Mouse (Mus musculus): ENCODE results near the gene Dscaml1. TPM values are rescaled to one million over a fixed set of nuclear protein-coding genes. Genes with fewer than 3 reads are reported as not detected.

Dscaml1 gene
- total RNA-seq, 1 experiment: 1.3 TPM

DNA sequence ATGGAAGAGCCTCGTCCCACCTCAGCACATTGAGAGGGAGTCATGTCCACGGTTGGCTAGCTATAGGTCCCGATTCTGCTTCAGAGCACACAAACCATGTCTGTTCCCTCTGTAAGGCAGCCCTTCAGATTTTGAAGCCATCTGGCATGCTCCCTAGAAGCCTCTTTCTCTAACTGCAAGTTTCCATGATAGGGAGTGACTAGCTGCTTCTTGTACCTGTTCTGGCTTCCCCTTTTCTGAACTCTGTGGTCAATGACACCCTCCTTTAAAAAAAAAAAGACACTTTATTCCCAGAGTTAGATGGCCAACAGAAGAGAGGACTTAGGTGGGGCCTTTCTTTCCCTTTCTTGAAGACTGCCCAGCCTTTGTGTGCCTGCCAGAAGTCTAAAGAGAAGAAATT, 130.5 kb downstream of the Dscaml1 start:
- TF ChIP-seq CHD2 (IDR thresholded peaks at IDR 0.05; ENCODE audit: low read depth, low read length) (no peak), MAFK (IDR thresholded peaks at IDR 0.05; ENCODE audit: insufficient read depth, low read depth, low read length) (no peak), HCFC1 (IDR thresholded peaks at IDR 0.05; ENCODE audit: borderline replicate concordance, insufficient read depth, low read length) (no peak), ZNF384 (IDR thresholded peaks at IDR 0.05; ENCODE audit: low read depth, low read length) (no peak), ZC3H11A (IDR thresholded peaks at IDR 0.05; ENCODE audit: borderline replicate concordance, low read depth, low read length) (no peak)

GRCm38 (mm10) chr9:45560987-45561386, 134.6 kb downstream of the Dscaml1 start:
- in situ Hi-C loops (cut with MboI; ENCODE audit: low sequenced_read_pairs in 2 of 2, unreplicated experiment in 2 of 2): no loop called here
- no peaks in the 10 kb centered on the region for H3K4me1 ChIP-seq (ENCODE audit: control insufficient read depth in 2 of 2, insufficient read depth in 2 of 2, low read length in 2 of 2, poor library complexity in 1 of 2)
- no peak overlapping the region for H3K9ac ChIP-seq (ENCODE audit: insufficient read depth, low read depth, low read length, poor library complexity, severe bottlenecking)
- no peak overlapping the region for H3K27ac ChIP-seq (ENCODE audit: insufficient read depth, low read depth, low read length, poor library complexity, severe bottlenecking)
- DNase-seq (ENCODE audit: low read depth, low spot score): no peak
- H3K36me3 ChIP-seq (ENCODE audit: control insufficient read depth, insufficient read depth, low read length, poor library complexity, severe bottlenecking): no peaks in the 10 kb centered on the region
- no peaks in the 10 kb centered on the region for H3K9me3 ChIP-seq (ENCODE audit: control insufficient read depth, insufficient read depth, low read depth, low read length)
- H3K4me3 ChIP-seq (ENCODE audit: insufficient read depth in 1 of 2, low read depth in 1 of 2, low read length in 2 of 2, poor library complexity in 1 of 2, severe bottlenecking in 1 of 2): no peak overlapping the region
- TF ChIP-seq CHD2 (IDR thresholded peaks at IDR 0.05; ENCODE audit: low read depth, low read length) (no peak), ZNF384 (IDR thresholded peaks at IDR 0.05; ENCODE audit: low read depth, low read length) (no peak)

More for the DNA sequence above, 130.5 kb downstream of the Dscaml1 start:
- in situ Hi-C loops (cut with MboI; ENCODE audit: low sequenced_read_pairs in 2 of 2, unreplicated experiment in 2 of 2): no loop called here
- Histone ChIP-seq H3K4me1 (ENCODE audit: control insufficient read depth in 2 of 2, insufficient read depth in 2 of 2, low read length in 2 of 2, poor library complexity in 1 of 2) (no peaks in the 10 kb centered on the region), H3K9ac (ENCODE audit: insufficient read depth, low read depth, low read length, poor library complexity, severe bottlenecking) (no peak overlapping the region), H3K36me3 (ENCODE audit: control insufficient read depth, insufficient read depth, low read length, poor library complexity, severe bottlenecking) (no peaks in the 10 kb centered on the region), H3K4me3 (ENCODE audit: insufficient read depth in 1 of 2, low read depth in 1 of 2, low read length in 2 of 2, poor library complexity in 1 of 2, severe bottlenecking in 1 of 2) (no peak overlapping the region), H3K27ac (ENCODE audit: insufficient read depth, low read depth, low read length, poor library complexity, severe bottlenecking) (no peak overlapping the region), H3K9me3 (ENCODE audit: control insufficient read depth, insufficient read depth, low read depth, low read length) (no peaks in the 10 kb centered on the region)
- no peak for DNase-seq (ENCODE audit: low read depth, low spot score)

- in situ Hi-C loops (cut with MboI; ENCODE audit: low sequenced_read_pairs in 2 of 2, unreplicated experiment in 2 of 2): no loop called here
- no peak overlapping the region for H3K27ac ChIP-seq (ENCODE audit: insufficient read depth, low read depth, low read length, poor library complexity, severe bottlenecking)
- no peak overlapping the region for H3K4me3 ChIP-seq (ENCODE audit: insufficient read depth in 1 of 2, low read depth in 1 of 2, low read length in 2 of 2, poor library complexity in 1 of 2, severe bottlenecking in 1 of 2)
- no peak overlapping the region for H3K9ac ChIP-seq (ENCODE audit: insufficient read depth, low read depth, low read length, poor library complexity, severe bottlenecking)
- TF ChIP-seq ZNF384 (IDR thresholded peaks at IDR 0.05; ENCODE audit: low read depth, low read length) (no peak), ZC3H11A (IDR thresholded peaks at IDR 0.05; ENCODE audit: borderline replicate concordance, low read depth, low read length) (no peak), CHD2 (IDR thresholded peaks at IDR 0.05; ENCODE audit: low read depth, low read length) (no peak), MAFK (IDR thresholded peaks at IDR 0.05; ENCODE audit: insufficient read depth, low read depth, low read length) (no peak), HCFC1 (IDR thresholded peaks at IDR 0.05; ENCODE audit: borderline replicate concordance, insufficient read depth, low read length) (no peak)
- no peak for DNase-seq (ENCODE audit: low read depth, low spot score)
- H3K9me3 ChIP-seq (ENCODE audit: control insufficient read depth, insufficient read depth, low read depth, low read length): no peaks in the 10 kb centered on the region
- H3K36me3 ChIP-seq (ENCODE audit: control insufficient read depth, insufficient read depth, low read length, poor library complexity, severe bottlenecking): no peaks in the 10 kb centered on the region
- no peaks in the 10 kb centered on the region for H3K4me1 ChIP-seq (ENCODE audit: control insufficient read depth in 2 of 2, insufficient read depth in 2 of 2, low read length in 2 of 2, poor library complexity in 1 of 2)
Observed at GRCm38 (mm10) chr9:45566843-45567578, 140.6 kb downstream of the Dscaml1 start.

DNA sequence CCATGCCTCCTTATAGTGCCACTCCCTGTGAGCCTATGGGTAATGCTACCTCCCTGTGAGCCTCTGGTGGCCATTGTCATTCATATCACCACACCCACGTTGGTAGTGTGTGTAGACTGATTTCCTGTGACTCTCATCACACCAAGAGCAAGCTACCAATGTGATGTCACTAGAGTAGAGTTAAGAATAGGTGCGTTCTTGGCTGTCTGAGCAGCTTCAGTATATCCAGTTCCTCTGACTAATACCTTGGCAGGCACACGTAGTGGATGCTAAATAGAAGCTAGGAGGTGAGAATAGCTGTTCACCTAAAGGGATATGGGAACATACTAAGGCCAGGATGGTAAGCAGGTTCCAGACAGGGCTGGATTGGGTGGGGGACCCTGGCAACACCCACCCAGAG, 143.3 kb downstream of the Dscaml1 start:
- no peaks in the 10 kb centered on the region for H3K36me3 ChIP-seq (ENCODE audit: control insufficient read depth, insufficient read depth, low read length, poor library complexity, severe bottlenecking)
- H3K4me1 ChIP-seq (ENCODE audit: control insufficient read depth in 2 of 2, insufficient read depth in 2 of 2, low read length in 2 of 2, poor library complexity in 1 of 2): no peaks in the 10 kb centered on the region
- TF ChIP-seq CHD2 (IDR thresholded peaks at IDR 0.05; ENCODE audit: low read depth, low read length): no peak
- H3K4me3 ChIP-seq (ENCODE audit: insufficient read depth in 1 of 2, low read depth in 1 of 2, low read length in 2 of 2, poor library complexity in 1 of 2, severe bottlenecking in 1 of 2): no peak overlapping the region
- no peak overlapping the region for H3K27ac ChIP-seq (ENCODE audit: insufficient read depth, low read depth, low read length, poor library complexity, severe bottlenecking)
- no peak for DNase-seq (ENCODE audit: low read depth, low spot score)
- in situ Hi-C loops (cut with MboI; ENCODE audit: low sequenced_read_pairs in 2 of 2, unreplicated experiment in 2 of 2): no loop called here
- no peak overlapping the region for H3K9ac ChIP-seq (ENCODE audit: insufficient read depth, low read depth, low read length, poor library complexity, severe bottlenecking)
- H3K9me3 ChIP-seq (ENCODE audit: control insufficient read depth, insufficient read depth, low read depth, low read length): no peaks in the 10 kb centered on the region

GRCm38 (mm10) chr9:45570346-45570745, 143.9 kb downstream of the Dscaml1 start:
- no peak for TF ChIP-seq CHD2 (IDR thresholded peaks at IDR 0.05; ENCODE audit: low read depth, low read length)
- TF ChIP-seq ZC3H11A (IDR thresholded peaks at IDR 0.05; ENCODE audit: borderline replicate concordance, low read depth, low read length): no peak
- TF ChIP-seq MAFK (IDR thresholded peaks at IDR 0.05; ENCODE audit: insufficient read depth, low read depth, low read length): no peak
- TF ChIP-seq HCFC1 (IDR thresholded peaks at IDR 0.05; ENCODE audit: borderline replicate concordance, insufficient read depth, low read length): no peak
- TF ChIP-seq ZNF384 (IDR thresholded peaks at IDR 0.05; ENCODE audit: low read depth, low read length): no peak
- H3K36me3 ChIP-seq (ENCODE audit: control insufficient read depth, insufficient read depth, low read length, poor library complexity, severe bottlenecking): no peaks in the 10 kb centered on the region
- no peak for DNase-seq (ENCODE audit: low read depth, low spot score)
- H3K4me3 ChIP-seq (ENCODE audit: insufficient read depth in 1 of 2, low read depth in 1 of 2, low read length in 2 of 2, poor library complexity in 1 of 2, severe bottlenecking in 1 of 2): no peak overlapping the region
- no peak overlapping the region for H3K9ac ChIP-seq (ENCODE audit: insufficient read depth, low read depth, low read length, poor library complexity, severe bottlenecking)
- in situ Hi-C loops (cut with MboI; ENCODE audit: low sequenced_read_pairs in 2 of 2, unreplicated experiment in 2 of 2): no loop called here
- H3K27ac ChIP-seq (ENCODE audit: insufficient read depth, low read depth, low read length, poor library complexity, severe bottlenecking): no peak overlapping the region
- H3K4me1 ChIP-seq (ENCODE audit: control insufficient read depth in 2 of 2, insufficient read depth in 2 of 2, low read length in 2 of 2, poor library complexity in 1 of 2): no peaks in the 10 kb centered on the region
- no peaks in the 10 kb centered on the region for H3K9me3 ChIP-seq (ENCODE audit: control insufficient read depth, insufficient read depth, low read depth, low read length)

Measured in ES-E14 (cell line).